Mouse (Mus musculus) urinary bladder, postnatal 10 days (tissue): ENCODE data around the gene Prss48.
"Not testable (repeated sequence)": the region's sequence is repeated elsewhere in the genome, so short reads cannot be mapped to it uniquely, and the experiment has no call there.

Experiments used
- DNase-seq: peaks from one replicate; pipeline ENCODE4 v3.0.0; 2022; ENCODE audit warnings: low spot score

Gene Prss48

DNA sequence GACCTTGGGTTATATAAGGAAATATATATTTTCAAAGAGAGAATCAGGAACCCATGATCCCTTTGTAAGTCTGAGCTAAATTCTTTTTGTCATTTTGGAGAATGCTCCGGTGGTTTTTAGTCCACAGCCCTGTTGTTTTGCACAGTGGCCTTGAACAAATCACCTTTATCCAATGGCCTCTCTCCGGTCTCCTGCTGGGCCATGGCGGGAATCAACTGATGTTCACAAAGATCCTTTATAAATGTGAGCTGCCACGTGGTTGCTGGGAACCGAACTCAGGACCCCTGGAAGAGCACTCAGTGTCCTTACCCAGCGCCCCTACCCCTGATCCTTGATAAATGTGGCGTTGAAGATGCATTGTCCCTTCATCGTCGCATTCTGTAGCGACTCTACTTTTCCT is 2.5 kb upstream of the Prss48 start:
- DNase-seq = no peak

DNA sequence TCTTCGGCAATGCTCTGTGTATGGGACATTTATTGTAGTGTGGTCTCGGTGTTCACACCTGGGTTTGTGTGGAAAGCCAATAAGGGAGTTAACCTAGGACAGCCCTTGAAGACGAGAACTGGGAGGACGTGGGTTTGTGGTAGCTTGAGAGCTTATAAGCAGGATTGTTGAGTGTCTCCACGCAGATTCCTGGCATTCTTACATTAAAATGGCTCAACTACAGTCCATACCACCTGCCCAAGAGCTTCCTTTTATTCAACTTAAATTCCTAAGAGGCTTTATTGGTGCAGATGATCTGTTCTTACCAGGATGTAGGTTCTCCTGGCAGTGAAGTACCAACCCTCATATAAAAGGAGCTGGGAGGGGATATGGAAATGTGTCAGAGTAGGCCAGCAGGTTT is 649 bp upstream of the Prss48 start:
- DNase-seq = no peak

DNA sequence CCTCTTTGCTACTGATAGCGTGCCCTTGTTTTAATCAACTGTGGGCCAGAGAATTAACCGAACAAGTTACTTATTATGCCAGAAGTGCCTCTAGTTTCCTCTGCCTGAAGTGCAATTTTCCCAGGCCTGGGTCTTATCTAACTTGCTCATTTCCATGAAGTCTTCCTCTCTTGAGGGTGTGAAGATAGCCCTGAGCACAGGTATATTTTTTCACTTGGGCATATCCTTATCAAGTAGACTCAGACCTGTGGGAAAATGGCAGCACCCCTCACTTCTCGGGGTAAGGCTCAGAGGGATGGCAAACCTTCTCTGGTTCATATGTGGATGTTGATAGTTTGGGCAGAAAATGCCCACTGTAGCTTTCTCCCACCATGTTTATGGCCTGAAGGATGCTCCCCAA is 1.0 kb downstream of the Prss48 start:
- no peak for DNase-seq

DNA sequence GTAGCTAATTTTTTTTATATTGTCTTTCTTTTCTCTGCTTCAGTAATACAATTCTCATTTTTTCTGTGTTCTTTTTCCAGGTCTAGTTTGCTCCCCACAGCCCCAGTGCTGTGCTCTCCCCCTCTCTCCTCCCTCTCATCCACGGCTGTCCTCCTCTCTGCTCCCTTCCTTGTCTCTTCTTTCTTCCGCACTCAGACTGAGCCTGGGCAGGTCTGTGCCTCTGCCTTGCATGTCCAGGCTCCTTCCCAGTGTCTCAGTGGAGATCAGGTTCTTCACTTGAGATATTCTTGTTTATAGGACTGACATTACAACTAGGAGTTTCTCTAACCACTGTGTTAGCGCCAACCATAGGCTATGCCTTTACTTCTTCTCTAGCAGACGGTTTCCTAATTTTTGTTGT is 7.6 kb downstream of the Prss48 start:
- DNase-seq = no peak

DNA sequence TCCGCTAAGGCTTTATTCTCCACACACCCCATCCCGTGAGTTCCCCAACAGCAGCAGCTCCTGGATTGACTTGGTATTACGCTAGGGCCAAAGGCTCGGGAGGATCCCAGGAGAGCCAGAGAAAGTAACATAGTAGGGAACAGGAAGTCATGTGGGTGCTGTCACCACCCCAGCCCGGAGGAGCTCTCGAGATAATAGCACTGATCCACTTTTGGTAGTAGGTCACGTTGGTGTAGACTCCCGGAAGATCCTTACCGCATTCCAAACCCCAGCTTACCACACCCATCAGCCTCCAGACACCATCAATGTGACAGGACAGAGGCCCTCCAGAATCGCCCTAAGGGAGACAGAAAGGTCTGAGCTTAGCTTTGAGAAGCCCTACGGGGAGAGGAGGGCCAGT is 8.5 kb downstream of the Prss48 start:
- DNase-seq = no peak

DNA sequence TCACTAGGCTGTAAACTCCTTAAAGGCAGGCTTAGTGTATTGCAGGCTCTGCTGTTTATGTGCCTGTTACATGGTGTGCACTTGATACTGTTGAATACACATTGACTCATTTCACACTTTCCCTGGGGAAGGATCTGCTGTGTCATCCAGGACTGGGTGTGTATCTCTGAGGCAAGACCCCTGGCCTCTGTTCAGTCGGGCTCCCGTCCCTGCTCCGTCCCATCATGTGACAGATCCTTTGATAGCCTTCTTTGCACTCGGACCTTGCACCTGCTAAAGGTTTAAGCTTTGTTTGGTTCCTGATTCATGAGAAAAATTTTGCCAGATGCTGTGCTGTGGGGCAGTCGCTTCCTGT is 10.5 kb downstream of the Prss48 start:
- no peak for DNase-seq

DNA sequence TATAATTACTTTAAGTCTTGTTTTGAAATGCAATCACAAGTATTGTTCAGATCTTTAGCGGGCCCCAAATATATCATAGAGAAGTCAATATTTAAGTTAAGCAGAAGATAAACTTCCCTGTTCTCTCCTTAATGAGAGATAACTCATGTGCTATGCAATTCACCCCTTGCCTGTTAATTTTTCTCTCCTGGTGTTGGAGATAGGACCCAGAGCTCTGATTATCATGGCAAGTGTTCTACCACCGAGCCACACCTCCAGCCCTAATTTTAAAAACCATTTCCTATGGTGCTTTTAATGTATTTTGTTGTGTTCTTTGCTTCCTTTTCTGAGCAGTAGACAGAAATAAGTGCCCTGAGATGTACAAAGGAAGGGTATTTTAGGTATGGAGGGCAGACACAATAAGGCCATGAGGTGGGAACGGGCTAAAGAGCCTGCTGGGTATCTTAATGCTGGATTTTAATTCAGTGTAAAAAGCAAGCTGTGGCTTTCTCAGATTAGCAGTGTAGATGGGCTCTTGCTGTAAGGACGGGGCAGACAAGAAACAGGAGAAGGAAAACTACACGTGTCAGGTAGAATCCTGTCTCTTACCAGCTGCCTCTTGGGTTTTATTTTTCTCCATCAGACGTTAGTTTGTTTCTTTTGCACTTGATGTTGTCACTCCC is 11.0 kb downstream of the Prss48 start:
- no peak for DNase-seq

DNA sequence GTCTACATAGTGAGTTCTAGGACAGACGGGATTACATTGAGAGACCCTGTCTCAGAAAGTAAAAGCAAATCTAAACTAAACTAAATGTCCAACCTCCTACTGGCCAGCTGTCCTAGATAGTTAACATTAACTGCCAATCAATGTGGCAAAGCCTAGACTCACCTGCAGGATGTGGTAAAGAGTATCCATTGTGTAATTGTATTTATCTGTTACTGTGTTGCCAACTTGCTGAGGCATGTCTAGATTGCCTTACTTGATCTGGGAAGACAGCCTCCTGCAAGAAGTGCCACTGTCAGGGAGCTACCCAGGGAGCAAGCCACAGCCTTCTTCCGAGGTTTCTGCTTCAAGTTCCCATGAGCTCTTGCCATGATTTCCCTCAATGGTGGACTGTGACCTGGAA is 15.1 kb downstream of the Prss48 start:
- no peak for DNase-seq

DNA sequence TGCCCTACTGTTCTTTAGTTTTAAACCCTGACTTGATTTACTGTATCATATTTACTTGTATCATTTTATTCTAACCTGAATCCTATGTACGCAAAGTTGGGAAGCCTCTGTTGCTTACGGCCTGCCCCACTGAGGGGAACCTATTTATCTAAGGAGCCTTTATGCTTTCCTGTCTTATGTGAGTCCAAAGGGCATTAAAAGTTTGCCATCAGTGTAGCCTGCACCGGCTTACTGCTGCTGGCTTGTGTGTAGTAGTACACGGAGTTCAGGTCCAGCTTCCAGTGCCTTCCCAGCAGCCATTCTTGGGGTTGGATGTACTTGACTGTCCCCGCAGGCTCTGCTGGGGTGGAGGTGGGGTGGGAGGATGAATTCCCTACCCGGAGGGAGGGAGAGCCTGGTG is 17.8 kb downstream of the Prss48 start:
- no peak for DNase-seq

DNA sequence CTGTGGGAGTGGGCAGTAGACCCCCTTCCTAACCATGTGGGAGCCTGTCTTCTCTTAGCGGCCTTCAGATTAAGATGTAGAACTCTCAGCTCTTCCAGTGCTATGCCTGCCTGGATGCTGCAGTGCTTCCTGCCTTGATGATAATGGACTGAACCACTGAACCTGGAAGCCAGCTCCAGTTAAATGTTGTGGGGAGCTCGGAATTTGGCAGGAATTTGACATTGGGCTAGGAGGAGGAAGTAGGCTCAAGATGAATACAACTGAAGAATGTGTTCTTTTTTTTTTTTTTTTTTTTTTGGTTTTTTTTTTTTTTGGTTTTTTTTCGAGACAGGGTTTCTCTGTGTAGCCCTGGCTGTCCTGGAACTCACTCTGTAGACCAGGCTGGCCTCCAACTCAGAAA is 20.5 kb downstream of the Prss48 start:
- not testable (repeated sequence) for DNase-seq

DNA sequence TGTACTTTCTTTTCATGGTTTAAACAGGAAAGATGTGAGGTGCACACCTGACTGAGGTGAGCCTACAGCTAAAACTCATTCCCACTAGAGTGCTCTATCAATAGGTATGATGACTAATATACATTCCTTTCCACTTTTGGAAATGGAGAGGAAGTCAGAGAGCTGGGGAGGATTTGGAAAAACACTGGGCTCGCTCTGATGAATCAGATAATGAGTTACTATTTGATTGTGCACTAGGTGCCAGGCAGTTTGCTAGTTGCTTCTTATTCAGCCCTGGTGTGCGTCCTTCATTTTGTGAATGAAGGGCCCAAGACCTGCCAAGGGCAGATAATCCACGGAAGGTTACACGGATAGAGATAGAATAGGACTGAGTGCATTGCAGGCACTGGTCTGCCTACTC is 22.3 kb downstream of the Prss48 start:
- DNase-seq = no peak

DNA sequence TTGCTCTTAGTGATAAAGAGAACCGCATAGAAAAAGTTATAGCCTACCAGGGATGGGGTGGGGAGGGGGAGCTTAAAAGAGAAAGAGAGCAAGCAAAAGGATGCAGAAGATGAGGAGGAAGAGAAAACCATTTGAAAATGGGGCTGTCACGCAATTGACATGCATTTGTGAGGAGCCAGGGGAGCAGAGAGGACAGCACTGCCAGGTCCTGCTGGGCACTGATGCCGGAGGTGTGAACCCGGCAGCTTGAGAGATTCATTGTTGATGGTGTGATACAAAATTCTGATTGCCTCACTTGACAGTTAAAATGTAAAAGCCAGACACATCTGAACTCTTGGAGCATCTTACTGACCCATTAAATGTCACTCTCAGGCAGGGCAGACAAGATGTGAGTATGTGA is 27.8 kb downstream of the Prss48 start:
- no peak for DNase-seq

DNA sequence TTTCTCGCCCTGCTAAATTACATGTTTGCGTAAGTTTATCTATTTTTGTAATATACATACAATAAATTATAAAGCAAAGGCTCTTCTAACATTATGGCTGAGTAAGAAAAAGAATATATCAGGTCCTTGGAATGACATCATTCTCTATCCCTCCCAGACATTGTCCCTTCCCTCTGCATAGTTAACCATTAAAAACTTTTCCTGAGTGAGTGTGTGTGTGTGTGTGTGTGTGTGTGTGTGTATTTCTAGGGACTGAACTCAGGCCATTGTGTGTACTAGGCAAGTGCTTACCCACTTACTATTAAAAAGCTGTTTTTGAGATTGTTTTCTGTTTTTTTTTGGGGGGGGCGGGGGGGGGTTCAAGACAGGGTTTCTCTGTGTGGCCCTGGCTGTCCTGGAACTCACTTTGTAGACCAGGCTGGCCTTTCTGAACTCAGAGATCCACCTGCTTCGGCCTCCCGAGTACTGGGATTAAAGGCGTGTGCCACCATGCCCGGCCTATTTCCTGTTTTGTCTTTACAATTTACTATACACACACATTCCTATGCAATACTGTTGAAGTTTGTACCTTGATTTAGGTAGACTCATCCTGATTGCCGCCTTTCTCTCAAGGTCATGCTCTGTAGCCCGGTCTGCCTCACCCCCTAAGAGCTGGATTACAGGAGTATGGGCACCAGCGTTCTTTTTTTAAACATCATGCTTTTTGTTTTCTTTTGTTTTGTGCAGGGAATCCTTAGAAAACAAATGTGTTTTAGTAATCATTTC is 28.7 kb downstream of the Prss48 start:
- DNase-seq = no peak

DNA sequence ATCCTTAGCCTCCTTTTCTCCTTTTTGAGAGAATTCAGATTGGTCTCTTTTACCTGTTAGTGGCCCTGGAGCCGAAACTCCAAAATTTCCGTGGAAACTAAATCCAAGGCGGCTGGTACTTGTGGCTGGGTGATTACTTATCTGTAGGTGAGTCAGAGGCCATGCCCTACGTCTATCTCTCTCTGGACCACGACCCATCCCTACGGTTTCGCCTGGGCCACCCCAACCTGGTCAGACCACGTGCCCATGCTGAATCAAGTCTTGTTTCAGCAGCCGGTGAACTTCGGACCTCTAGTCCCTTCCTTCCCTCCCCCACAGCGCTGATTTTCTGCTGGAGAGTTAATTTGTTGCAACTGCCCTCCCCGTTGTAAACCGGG is 30.7 kb downstream of the Prss48 start:
- DNase-seq = no peak

DNA sequence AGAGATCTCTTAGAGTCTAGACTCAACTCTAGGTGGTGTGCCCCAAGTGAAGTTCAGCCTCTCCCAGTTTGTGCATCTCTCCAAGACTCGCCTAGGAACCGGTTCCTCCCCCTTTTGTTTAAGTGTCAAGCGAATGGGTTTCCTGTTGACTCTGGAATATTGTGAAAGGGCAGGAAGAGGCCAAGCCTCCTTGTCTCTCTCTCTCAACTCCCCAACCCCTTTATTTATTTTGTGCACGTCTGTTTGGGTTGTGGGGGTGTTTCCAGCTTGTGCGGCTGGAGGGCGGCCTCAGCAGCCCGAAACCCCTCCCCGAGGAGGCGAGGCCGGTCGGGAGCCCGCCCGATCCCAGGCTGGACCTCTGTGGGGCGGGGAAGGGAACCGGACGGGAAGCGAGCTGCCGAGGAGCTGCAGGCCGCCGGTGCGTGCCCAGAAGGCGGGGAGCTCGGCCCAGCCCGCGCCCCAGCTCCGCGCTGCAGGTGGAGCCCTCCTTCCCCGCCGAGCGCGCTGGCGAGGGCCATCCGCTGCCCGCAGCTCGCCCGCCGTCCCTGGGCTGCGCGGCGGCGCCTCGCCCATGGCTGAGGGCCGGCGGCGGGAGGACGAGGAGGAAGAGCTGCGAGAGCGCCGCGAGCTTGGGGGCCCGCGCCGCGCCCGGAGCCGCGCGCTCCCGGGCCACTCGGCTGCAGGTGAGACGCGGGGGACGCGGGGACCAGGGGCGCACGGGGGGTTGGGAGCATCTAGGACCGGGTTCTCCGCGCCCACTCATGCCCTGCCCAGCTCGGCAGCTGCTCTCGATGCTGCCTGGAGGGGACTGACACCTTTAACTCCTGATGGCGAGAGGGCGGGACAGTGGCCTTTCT is 31.3 kb downstream of the Prss48 start, which contains the start of gene Sh3d19:
TSS of gene Sh3d19 (plus strand) at position 368 of the 857 bp plus-strand sequence.
- DNase-seq = peak; percentile 54

DNA sequence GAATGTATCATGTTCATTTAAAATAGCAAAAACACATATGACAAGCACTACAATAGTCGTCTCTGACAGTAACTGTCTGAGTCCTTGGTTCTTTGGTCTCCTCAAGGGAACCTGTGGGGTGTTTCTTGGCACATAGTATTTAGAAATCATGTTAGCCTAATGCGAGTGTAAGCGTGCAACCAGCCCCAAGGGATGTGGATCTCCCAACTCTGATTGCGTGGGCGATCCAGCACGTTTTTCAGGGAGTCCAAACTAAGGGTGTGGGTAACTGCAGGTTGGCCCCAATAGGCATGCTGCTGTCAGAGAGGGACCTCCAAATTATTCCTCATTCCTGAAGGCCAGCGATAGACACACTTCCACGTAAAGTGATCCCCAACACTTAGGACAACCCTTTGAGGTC is 33.3 kb downstream of the Prss48 start:
- no peak for DNase-seq

DNA sequence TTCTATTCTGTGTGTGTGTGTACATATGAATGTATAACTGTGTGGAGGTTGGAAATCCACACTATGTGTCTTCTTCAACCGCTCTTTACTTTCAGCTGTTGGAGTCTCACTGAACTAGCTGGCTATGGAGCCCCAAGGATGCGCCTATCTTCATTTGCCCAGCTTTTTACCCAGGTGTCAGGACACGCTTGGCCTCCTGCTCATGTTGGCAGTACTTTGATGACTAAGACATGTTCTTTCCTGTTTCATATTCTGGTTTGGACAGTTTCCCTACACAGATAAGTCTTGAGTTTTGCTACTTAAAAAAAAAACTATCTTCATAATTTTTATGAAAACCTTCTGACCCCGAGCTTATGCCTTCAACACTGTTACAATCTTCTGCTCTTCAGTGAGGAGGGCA is 36.8 kb downstream of the Prss48 start:
- DNase-seq = no peak

DNA sequence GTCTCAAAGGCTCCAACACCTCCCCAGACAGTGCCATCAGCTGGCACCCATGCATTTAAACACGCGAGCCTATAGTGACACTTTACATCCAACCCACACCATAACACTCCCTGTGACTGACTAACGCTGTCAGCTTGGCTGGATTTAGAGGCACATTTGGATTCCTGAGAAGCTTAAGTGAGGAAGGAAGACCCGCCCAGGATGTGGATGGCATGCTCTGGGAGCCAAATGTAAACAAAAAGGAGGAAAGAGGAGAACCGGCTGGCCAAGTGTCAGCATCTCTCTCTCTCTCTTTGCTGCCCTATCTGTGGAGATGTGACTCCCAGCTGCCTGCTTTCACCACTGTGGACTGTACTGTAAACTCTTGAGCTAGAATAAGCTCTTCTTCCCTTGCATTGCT is 41.2 kb downstream of the Prss48 start:
- DNase-seq = no peak

DNA sequence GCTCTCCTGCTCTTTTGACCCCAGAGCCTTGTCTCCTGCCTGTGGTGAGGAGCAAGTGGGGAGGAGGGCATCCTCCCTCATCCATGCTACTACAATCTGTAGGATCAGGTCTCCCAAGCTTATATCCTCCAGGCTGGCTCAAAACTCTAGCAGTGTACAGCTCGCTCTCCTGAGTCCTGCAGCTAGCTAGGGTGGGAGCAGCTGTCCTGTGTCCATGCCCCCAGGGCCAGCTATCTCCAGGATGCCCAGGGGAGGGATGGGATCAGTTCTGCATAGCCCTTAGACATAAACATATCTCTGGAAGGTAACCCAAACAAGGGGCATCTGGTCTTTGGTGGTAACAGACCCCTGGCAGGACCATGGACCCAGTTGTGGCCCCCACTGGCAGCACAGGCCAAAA is 42.6 kb downstream of the Prss48 start:
- no peak for DNase-seq

DNA sequence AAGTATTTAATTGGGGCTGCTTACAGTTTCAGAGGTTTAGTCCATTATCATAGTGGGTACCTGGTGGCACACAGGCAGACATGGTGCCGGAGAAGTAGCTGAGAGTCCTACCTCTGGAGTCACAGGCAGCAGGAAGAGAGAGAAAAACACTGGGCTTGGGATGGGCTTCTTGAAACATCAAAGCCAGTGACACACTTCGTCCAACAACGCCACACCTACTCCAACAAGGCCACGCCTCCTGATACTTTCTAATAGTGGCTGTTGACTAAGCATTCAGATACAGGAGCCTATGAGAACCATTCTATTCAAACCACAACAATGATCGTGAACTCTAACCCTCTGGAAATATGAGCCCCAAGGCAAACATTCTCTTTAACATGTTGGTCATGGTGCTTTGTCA is 46.6 kb downstream of the Prss48 start:
- DNase-seq = no peak

DNA sequence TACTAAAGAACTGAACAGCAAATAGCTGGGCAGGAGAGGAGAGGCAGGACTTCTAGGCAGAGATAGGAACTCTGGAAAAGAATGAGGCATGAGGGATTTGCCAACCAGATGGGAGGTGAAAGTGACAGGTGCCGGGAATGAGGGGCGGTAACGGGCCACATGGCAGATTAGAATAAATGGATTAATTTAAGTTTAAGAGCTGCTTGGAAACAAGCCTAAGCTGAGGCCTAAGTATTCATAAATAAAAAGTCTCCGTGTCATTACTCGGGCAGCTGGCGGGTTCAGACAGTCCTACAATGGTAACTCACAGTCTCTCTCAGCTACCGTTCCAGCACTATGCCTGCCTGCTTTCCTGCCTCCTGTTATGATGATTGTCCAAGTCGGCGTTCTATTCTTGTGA is 47.0 kb downstream of the Prss48 start:
- DNase-seq = no peak

DNA sequence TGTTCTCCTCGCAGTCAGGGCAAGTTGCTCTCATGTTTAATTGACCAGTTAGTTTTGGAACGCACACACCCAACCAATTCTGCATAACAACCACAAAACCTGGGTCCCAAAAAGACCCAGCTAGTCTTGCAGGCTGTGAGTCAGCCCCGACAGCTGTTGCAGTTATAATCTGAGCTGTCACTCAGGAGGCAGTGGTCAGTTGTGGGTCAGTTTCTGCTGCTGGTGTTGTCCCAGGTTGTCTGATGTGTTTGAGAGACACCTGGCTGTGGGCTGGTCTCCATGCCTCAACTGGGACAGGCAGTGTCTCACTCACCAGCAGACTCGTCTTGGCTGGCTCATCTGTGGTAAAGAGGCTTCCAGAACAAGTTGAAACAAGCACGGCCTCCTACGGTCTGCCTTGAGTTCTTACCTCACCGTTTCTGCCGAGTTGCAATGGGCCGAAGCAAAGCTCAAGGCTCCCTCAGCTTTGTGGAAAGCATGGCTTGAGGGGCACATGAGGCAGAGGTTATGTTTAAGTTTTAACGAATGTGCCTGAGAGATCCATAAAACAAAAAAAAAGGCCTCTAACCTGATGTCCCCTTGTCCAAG is 49.5 kb downstream of the Prss48 start:
- no peak for DNase-seq

DNA sequence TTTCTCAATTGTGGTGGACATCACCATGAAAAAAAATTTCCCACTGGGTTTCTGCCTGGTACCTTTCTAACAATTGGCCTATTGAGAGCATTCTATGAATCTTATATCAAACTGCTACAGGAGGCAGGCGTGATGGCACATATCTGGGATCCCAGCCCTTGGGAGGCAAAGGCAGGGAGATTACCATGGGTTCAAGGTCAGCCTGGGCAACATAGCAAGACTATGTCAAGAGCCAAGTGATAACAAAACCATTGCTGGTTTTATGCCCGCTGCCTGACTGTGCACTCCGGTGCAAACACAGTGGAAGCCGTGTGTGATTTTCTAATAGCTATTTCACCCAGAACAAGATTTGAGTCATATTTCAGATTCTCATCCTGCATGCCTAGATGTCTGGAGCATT is 51.4 kb downstream of the Prss48 start:
- no peak for DNase-seq
